Mouse (Mus musculus) limb, embryonic 12.5 days (tissue): ENCODE results near the gene Apc2. TPM values are rescaled to one million over a fixed set of nuclear protein-coding genes. Genes with fewer than 3 reads are reported as not detected.

ENCODE experiments used
- ATAC-seq: fragments of 200-750 bp; cut with Nextera tagmentation; 2 replicates; pipeline ENCODE4 v1.8.0; 2017; ENCODE audit warnings: low read depth, moderate TSS enrichment; ENCODE audit not compliant: insufficient number of reproducible peaks, insufficient read depth, low FRiP score, low TSS enrichment
- H3K27ac ChIP-seq: fragments of 300-500 bp; sonication (generic); 2 replicates; pipeline ENCODE4 v1.5.1; 2016; ENCODE audit warnings: mild to moderate bottlenecking, moderate library complexity
- H3K27me3 ChIP-seq: fragments of 300-500 bp; sonication (generic); 2 replicates; pipeline ENCODE4 v1.6.1; 2016; ENCODE audit warnings: mild to moderate bottlenecking, moderate library complexity
- H3K36me3 ChIP-seq: fragments of 300-500 bp; sonication (generic); 2 replicates; pipeline ENCODE4 v1.6.1; 2016; ENCODE audit warnings: mild to moderate bottlenecking, moderate library complexity
- H3K4me1 ChIP-seq: fragments of 300-500 bp; sonication (generic); replicated peaks from 2 replicates; pipeline ENCODE4 v1.6.1; 2016
- H3K4me2 ChIP-seq: fragments of 300-500 bp; sonication (generic); 2 replicates; pipeline ENCODE4 v1.6.1; 2016; ENCODE audit warnings: mild to moderate bottlenecking, moderate library complexity
- H3K4me3 ChIP-seq: fragments of 300-500 bp; sonication (generic); replicated peaks from 2 replicates; pipeline ENCODE4 v1.5.1; 2016; ENCODE audit warnings: mild to moderate bottlenecking
- H3K9ac ChIP-seq: fragments of 300-500 bp; sonication (generic); replicated peaks from 2 replicates; pipeline ENCODE4 v1.6.1; 2016; ENCODE audit warnings: mild to moderate bottlenecking, moderate library complexity
- H3K9me3 ChIP-seq: fragments of 300-500 bp; sonication (generic); 2 replicates; pipeline ENCODE4 v1.6.1; 2016; ENCODE audit warnings: mild to moderate bottlenecking, moderate library complexity
- WGBS: fragments of 180-500 bp; shearing (Covaris S2); methylation state at CpG from one replicate; pipeline ENCODE4 v1.1.7; 2016; 5-methylcytosine and 5-hydroxymethylcytosine counted together
- microRNA-seq: library from miRNA; unstranded; fragments of <30 nt; microRNA quantifications from one replicate; pipeline ENCODE4, GENCODE M21; 2017
- polyA plus RNA-seq: library from polyadenylated mRNA; unstranded; fragments of >200 nt; fragmentation: Nextera tagmentation; extraction: Ambion mirVana; gene quantifications from 2 replicates; pipeline ENCODE4 v1.2.1, GENCODE M21; 2016

Gene Apc2
- polyA plus RNA-seq, 1 experiment from 2014 or later: 4.7 TPM

GRCm38 (mm10) chr10:80365736-80366135 is 70.0 kb downstream of the Apc2 start:
- Histone ChIP-seq H3K27me3 (peaks cover 30% of the 10 kb centered on the region), H3K4me1 (no peaks in the 10 kb centered on the region), H3K9ac (no peak overlapping the region), H3K4me2 (no peak overlapping the region), H3K9me3 (0 out of 2 replicates have a peak, but pooled peaks cover 6% of the 10 kb centered on the region), H3K4me3 (no peak overlapping the region), H3K36me3 (no peaks in the 10 kb centered on the region), H3K27ac (no peak overlapping the region)
- no peak for ATAC-seq
- WGBS: 50% methylated on average over 6 of the region's 6 CpGs

Small RNA genes within 50 kb of the gene (microRNA-seq; reads per million reads assigned to microRNA genes)
- not detected for gene Mir6911

Other genes starting within 250 kb of the Apc2 start
- gene Gpx4, start 248.8 kb upstream of the Apc2 start, polyA plus RNA-seq: 463 and 494 TPM in 2 replicates
- 13.9 and 14.4 TPM in 2 replicates for gene Sbno2, start 190.4 kb upstream of the Apc2 start, polyA plus RNA-seq
- 16.1 and 18.1 TPM in 2 replicates for gene Stk11, start 180.2 kb upstream of the Apc2 start, polyA plus RNA-seq
- 460 and 465 TPM in 2 replicates for gene Atp5d, start 157.3 kb upstream of the Apc2 start, polyA plus RNA-seq
- 4.9 and 5.6 TPM in 2 replicates for gene Cbarp, start 155.1 kb upstream of the Apc2 start, polyA plus RNA-seq
- gene Midn, start 147.7 kb upstream of the Apc2 start, polyA plus RNA-seq: 30.6 and 38.0 TPM in 2 replicates
- 166 and 175 TPM in 2 replicates for gene Cirbp, start 130.0 kb upstream of the Apc2 start, polyA plus RNA-seq
- gene 1600002K03Rik, start 123.0 kb upstream of the Apc2 start, polyA plus RNA-seq: 9.1 and 9.5 TPM in 2 replicates
- 60.3 and 62.2 TPM in 2 replicates for gene Efna2, start 116.5 kb upstream of the Apc2 start, polyA plus RNA-seq
- gene Mum1, start 69.5 kb upstream of the Apc2 start, polyA plus RNA-seq: 103 and 112 TPM in 2 replicates
- gene Ndufs7, start 46.9 kb upstream of the Apc2 start, polyA plus RNA-seq: 258 and 278 TPM in 2 replicates
- gene Gamt, start 35.0 kb upstream of the Apc2 start, polyA plus RNA-seq: 30.7 and 31.9 TPM in 2 replicates
- 69.1 and 71.0 TPM in 2 replicates for gene Dazap1, start 34.5 kb upstream of the Apc2 start, polyA plus RNA-seq
- 926 and 930 TPM in 2 replicates for gene Rps15, start 3.5 kb upstream of the Apc2 start, polyA plus RNA-seq
- gene 2310011J03Rik, start 24.6 kb downstream of the Apc2 start, polyA plus RNA-seq: 48.1 and 50.5 TPM in 2 replicates
- gene Pcsk4, start 33.5 kb downstream of the Apc2 start, polyA plus RNA-seq: 6.3 and 6.6 TPM in 2 replicates
- gene Reep6, start 34.0 kb downstream of the Apc2 start, polyA plus RNA-seq: 4.1 and 4.6 TPM in 2 replicates
- 0.70 and 0.88 TPM in 2 replicates for gene Adamtsl5, start 52.4 kb downstream of the Apc2 start, polyA plus RNA-seq
- 1.2 and 1.3 TPM in 2 replicates for gene Plk5, start 60.5 kb downstream of the Apc2 start, polyA plus RNA-seq
- 12.5 and 15.2 TPM in 2 replicates for gene Mex3d, start 91.7 kb downstream of the Apc2 start, polyA plus RNA-seq
- gene Mbd3, start 103.6 kb downstream of the Apc2 start, polyA plus RNA-seq: 361 and 364 TPM in 2 replicates
- 416 and 437 TPM in 2 replicates for gene Uqcr11, start 110.9 kb downstream of the Apc2 start, polyA plus RNA-seq
- gene Tcf3, start 137.7 kb downstream of the Apc2 start, polyA plus RNA-seq: 247 and 274 TPM in 2 replicates
- not detected in 2 replicates for gene Onecut3, start 198.9 kb downstream of the Apc2 start, polyA plus RNA-seq
- 0.29 and 0.50 TPM in 2 replicates for gene Atp8b3, start 243.1 kb downstream of the Apc2 start, polyA plus RNA-seq